Mouse (Mus musculus) heart, postnatal 0 days (tissue): ENCODE results near the gene Mtmr12. TPM values are rescaled to one million over a fixed set of nuclear protein-coding genes. Genes with fewer than 3 reads are reported as not detected.
A peak's percentile ranks its signal among the peaks of the same experiment; 100 is the strongest.
"Not testable (repeated sequence)": the region's sequence is repeated elsewhere in the genome, so short reads cannot be mapped to it uniquely, and the experiment has no call there.

Experiments used
- ATAC-seq: fragments of 200-750 bp; cut with Nextera tagmentation; 2 replicates; pipeline ENCODE4 v1.8.0; 2017; ENCODE audit warnings: low read depth, moderate number of reproducible peaks, moderate library complexity; ENCODE audit not compliant: insufficient read depth
- DNase-seq: peaks from one replicate; pipeline ENCODE4 v3.0.0-alpha.2; 2016; ENCODE audit warnings: low spot score
- H3K27ac ChIP-seq: fragments of 300-500 bp; sonication (generic); 2 replicates; pipeline ENCODE4 v1.5.1; 2014; ENCODE audit warnings: low read depth, mild to moderate bottlenecking
- H3K27me3 ChIP-seq: fragments of 300-500 bp; sonication (generic); 2 replicates; pipeline ENCODE4 v1.6.1; 2014; ENCODE audit warnings: low read length, mixed read lengths; ENCODE audit not compliant: control insufficient read depth, insufficient read depth
- H3K36me3 ChIP-seq: fragments of 300-500 bp; sonication (generic); replicated peaks from 2 replicates; pipeline ENCODE4 v1.6.1; 2014; ENCODE audit warnings: low read length, mixed read lengths; ENCODE audit not compliant: control insufficient read depth, insufficient read depth
- H3K4me1 ChIP-seq: fragments of 300-500 bp; sonication (generic); 2 replicates; pipeline ENCODE4 v1.6.1; 2014; ENCODE audit warnings: antibody characterized with exemption; ENCODE audit not compliant: control insufficient read depth, insufficient read depth
- H3K4me2 ChIP-seq: fragments of 300-500 bp; sonication (generic); 2 replicates; pipeline ENCODE4 v1.6.1; 2014; ENCODE audit warnings: low read depth, mild to moderate bottlenecking, low read length, moderate library complexity
- H3K4me3 ChIP-seq: fragments of 300-500 bp; sonication (generic); 2 replicates; pipeline ENCODE4 v1.5.1; 2014; ENCODE audit warnings: low read depth, low read length
- H3K9ac ChIP-seq: fragments of 300-500 bp; sonication (generic); replicated peaks from 2 replicates; pipeline ENCODE4 v1.6.1; 2014; ENCODE audit warnings: low read depth, low read length, mixed read lengths
- H3K9me3 ChIP-seq: fragments of 300-500 bp; sonication (generic); replicated peaks from 2 replicates; pipeline ENCODE4 v1.6.1; 2016; ENCODE audit warnings: low read length; ENCODE audit not compliant: control insufficient read depth
- CTCF ChIP-seq: IDR thresholded peaks from 2 replicates; pipeline ENCODE4 v1.5.1; 2016; ENCODE audit warnings: antibody characterized with exemption, control low read depth, low read depth
- EP300 ChIP-seq: IDR thresholded peaks from 2 replicates; pipeline ENCODE4 v1.6.1; 2016; ENCODE audit warnings: antibody characterized with exemption, low read depth
- WGBS: fragments of 180-500 bp; shearing (Covaris S2); extraction: QIAGEN DNeasy Blood & Tissue Kit; methylation state at CpG from one replicate; pipeline ENCODE4 v1.1.7; 2014; 5-methylcytosine and 5-hydroxymethylcytosine counted together
- polyA plus RNA-seq: library from polyadenylated mRNA; unstranded; fragments of >200 nt; fragmentation: Nextera tagmentation; extraction: Ambion mirVana; gene quantifications from 2 replicates; pipeline ENCODE4 v1.2.1, GENCODE M21; 2015
- total RNA-seq: library from RNA; depleted of rRNA; stranded (reverse); fragments of >200 nt; gene quantifications from 2 replicates; pipeline ENCODE4 v1.2.3, GENCODE M21; 2014; ENCODE audit warnings: low replicate concordance; rRNA removed

Gene Mtmr12
- total RNA-seq (9.8 and 19.2 TPM in 2 replicates), polyA plus RNA-seq (4.9 and 5.4 TPM in 2 replicates)

DNA sequence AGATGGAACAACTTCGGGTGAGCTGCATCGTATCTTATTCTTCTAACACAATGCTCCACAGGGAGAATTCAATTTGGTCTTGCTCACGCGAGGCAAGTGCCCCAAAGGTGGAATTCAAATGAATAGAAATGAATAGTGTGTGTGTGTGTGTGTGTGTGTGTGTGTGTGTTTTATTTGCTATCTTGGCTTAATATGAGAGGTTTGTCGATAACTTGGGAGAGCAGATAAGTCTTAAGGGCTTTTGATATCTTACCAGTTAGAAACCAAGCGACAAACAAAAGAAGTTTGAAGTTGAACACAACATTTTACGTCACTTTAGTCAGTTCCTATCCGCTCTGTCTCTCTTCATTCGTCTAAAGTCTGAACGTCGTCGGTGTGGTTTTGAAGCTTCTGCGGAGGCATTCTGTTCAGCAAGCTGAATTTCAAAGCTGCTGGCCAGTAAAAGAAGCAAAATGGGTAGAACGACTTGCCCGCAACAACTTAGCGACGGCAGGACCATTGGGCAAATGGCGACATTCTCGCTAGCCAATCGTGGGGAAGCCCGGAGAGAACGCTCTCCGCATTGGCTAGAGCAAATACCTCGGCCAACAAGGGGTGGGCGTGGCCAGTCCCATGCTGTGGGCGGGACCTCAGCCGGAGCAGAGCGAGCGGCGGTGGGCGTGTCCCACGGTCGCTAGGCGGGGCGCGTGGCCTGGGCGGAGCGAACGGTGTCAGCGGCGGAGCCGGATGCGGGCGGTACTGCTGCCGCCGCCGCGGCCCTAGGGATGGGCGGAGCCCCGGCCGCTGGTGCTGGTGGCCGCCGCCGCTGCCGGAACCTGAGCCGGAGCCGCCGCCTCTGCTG, at the start of gene Mtmr12:
Gene Mtmr12 (plus strand): TSS at position 710 of the 841 bp plus-strand sequence.
- Histone ChIP-seq H3K27me3 (no peaks in the 10 kb centered on the region), H3K9me3 (no peaks in the 10 kb centered on the region), H3K36me3 (no peaks in the 10 kb centered on the region), H3K9ac (peak within 1 kb of the TSS; percentile 96), H3K4me1 (peaks cover 19% of the 10 kb centered on the region), H3K27ac (peak within 1 kb of the TSS; percentile 93), H3K4me3 (peak within 1 kb of the TSS; percentile 96), H3K4me2 (peak within 1 kb of the TSS; percentile 77)
- DNase-seq (peak; percentile 98), ATAC-seq (peak; percentile 98)
- no peak for TF ChIP-seq CTCF
- TF ChIP-seq EP300: no peak
- WGBS: under 1% methylated on average over 46 of the region's 58 CpGs

DNA sequence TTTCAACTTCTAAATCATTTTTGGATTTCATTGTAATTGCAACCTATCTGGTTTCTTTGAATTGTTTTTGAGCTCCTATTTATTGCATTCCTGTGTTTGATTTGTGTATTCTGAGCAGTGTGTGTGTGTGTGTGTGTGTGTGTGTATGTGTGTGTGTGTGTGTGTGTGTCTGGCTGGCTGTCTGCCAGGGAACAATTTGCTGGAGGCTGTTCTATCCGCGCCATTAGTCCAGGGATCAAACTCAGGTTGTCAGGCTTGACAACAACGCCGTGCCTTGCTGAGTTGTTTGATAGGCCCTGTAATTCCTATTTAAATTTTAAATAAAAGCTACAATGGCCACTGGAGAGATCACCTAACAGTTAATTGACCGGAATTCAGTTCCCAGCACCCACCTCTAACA, 26.7 kb upstream of the Mtmr12 start:
- Histone ChIP-seq H3K9ac (no peak overlapping the region), H3K9me3 (no peaks in the 10 kb centered on the region), H3K4me1 (no peaks in the 10 kb centered on the region), H3K4me2 (no peak overlapping the region), H3K27me3 (no peaks in the 10 kb centered on the region), H3K36me3 (peaks cover 70% of the 10 kb centered on the region), H3K4me3 (no peak overlapping the region), H3K27ac (no peak overlapping the region)
- TF ChIP-seq CTCF (no peak), EP300 (no peak)
- no peak for ATAC-seq
- no peak for DNase-seq
- WGBS: 76% methylated on average over 5 of the region's 5 CpGs

DNA sequence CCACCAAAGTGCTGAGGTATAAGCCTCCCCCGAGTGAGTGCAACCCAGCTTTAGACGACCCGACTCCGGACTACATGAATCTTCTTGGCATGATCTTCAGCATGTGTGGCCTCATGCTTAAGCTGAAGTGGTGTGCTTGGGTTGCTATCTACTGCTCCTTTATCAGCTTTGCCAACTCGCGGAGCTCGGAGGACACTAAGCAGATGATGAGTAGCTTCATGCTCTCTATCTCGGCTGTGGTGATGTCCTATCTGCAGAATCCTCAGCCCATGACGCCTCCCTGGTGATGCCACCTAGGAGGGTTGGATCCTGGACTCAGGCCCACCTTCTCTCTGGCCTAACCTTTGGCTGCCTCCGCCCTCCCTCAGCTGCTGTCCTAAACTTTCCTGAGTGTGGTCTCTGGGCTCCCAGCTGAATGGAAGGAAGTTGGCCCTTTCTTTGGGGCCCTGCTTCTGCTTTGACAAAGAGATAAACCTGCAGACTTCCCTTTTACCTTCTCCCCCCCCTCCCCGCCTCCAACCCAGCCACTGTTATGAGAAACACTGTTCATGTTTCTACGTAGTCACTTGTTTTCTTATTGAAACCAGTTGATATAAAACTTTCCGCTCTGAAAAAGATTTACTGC, 23.5 kb upstream of the Mtmr12 start:
- H3K4me3 ChIP-seq, H3K27me3 ChIP-seq, ATAC-seq, H3K9me3 ChIP-seq, H3K4me1 ChIP-seq, H3K9ac ChIP-seq, H3K4me2 ChIP-seq, DNase-seq, H3K27ac ChIP-seq: not testable (repeated sequence)
- 64% methylated on average over 13 of the region's 13 CpGs for WGBS
- peaks cover 55% of the 10 kb centered on the region for H3K36me3 ChIP-seq

GRCm38 (mm10) chr15:12193880-12194816, 10.7 kb upstream of the Mtmr12 start:
- 0 out of 2 replicates have a peak, but pooled peaks cover 9% of the 10 kb centered on the region for H3K36me3 ChIP-seq
- 0 out of 2 replicates have a peak overlapping the region, but pooled peaks have one; percentile 7 for H3K9ac ChIP-seq
- TF ChIP-seq CTCF (no peak), EP300 (no peak)
- H3K9me3 ChIP-seq: no peaks in the 10 kb centered on the region
- peak overlapping the region; percentile 47 for H3K4me2 ChIP-seq
- DNase-seq (peak; percentile 68), ATAC-seq (peak; percentile 47; the same call in 1 of the 2 replicates)
- H3K27me3 ChIP-seq: no peaks in the 10 kb centered on the region
- peak overlapping the region; percentile 4; the same call in 1 of the 2 replicates for H3K27ac ChIP-seq
- 0 out of 2 replicates have a peak overlapping the region, but pooled peaks have one; percentile 6 for H3K4me3 ChIP-seq
- H3K4me1 ChIP-seq: peaks cover 16% of the 10 kb centered on the region; the same call in 1 of the 2 replicates
- 18% methylated on average over 25 of the region's 25 CpGs for WGBS
